Mouse (Mus musculus) liver, adult (tissue): Measurements from ENCODE around the gene Myod1.

Experiments used
- GATA4 ChIP-seq: IDR thresholded peaks from 2 replicates; pipeline ENCODE4 v1.6.1; 2014; ENCODE audit warnings: mild to moderate bottlenecking, low read length; ENCODE audit not compliant: insufficient replicate concordance

Myod1 gene

GRCm38 (mm10) chr7:46378123-46378522 is 1.8 kb downstream of the Myod1 start:
- TF ChIP-seq GATA4: no peak

GRCm38 (mm10) chr7:46378983-46379382 is 2.7 kb downstream of the Myod1 start:
- no peak for TF ChIP-seq GATA4

- TF ChIP-seq GATA4: no peak
Measured at GRCm38 (mm10) chr7:46380625-46381024, 4.4 kb downstream of the Myod1 start.

- no peak for TF ChIP-seq GATA4
Measured at GRCm38 (mm10) chr7:46387430-46387829, 11.2 kb downstream of the Myod1 start.

- no peak for TF ChIP-seq GATA4
Measured at GRCm38 (mm10) chr7:46389456-46390085, 13.3 kb downstream of the Myod1 start.

GRCm38 (mm10) chr7:46390226-46390625 is 14.0 kb downstream of the Myod1 start:
- no peak for TF ChIP-seq GATA4

- no peak for TF ChIP-seq GATA4
Measured at GRCm38 (mm10) chr7:46391701-46392100, 15.4 kb downstream of the Myod1 start.

- TF ChIP-seq GATA4: no peak
Measured at GRCm38 (mm10) chr7:46393116-46393515, 16.8 kb downstream of the Myod1 start.

GRCm38 (mm10) chr7:46393718-46394511 is 17.6 kb downstream of the Myod1 start:
- no peak for TF ChIP-seq GATA4

- TF ChIP-seq GATA4: no peak
Measured at GRCm38 (mm10) chr7:46394933-46395332, 18.7 kb downstream of the Myod1 start.

- no peak for TF ChIP-seq GATA4
Measured at GRCm38 (mm10) chr7:46395571-46395970, 19.3 kb downstream of the Myod1 start.

- no peak for TF ChIP-seq GATA4
Measured at GRCm38 (mm10) chr7:46396231-46396927, 20.1 kb downstream of the Myod1 start, which contains the start of gene Kcnc1. Gene Kcnc1, plus strand, starts transcription at chr7:46396497.

- no peak for TF ChIP-seq GATA4
Measured at GRCm38 (mm10) chr7:46396928-46397731, 20.9 kb downstream of the Myod1 start.

GRCm38 (mm10) chr7:46397732-46398333 is 21.6 kb downstream of the Myod1 start:
- no peak for TF ChIP-seq GATA4

GRCm38 (mm10) chr7:46398612-46399011 is 22.3 kb downstream of the Myod1 start:
- TF ChIP-seq GATA4: no peak
